Mouse (Mus musculus) R1 (cell line): ENCODE data around the gene Pvr.
A peak's percentile ranks its signal among the peaks of the same experiment; 100 is the strongest.

Experiments
- DNase-seq: peaks from one replicate; pipeline ENCODE4 v3.0.0-alpha.2; 2018; ENCODE audit warnings: low read depth, low spot score

Gene Pvr

GRCm38 (mm10) chr7:19920506-19921261, at the start of gene Pvr:
Pvr (minus strand) TSS chr7:19921160.
- peak; percentile 94 for DNase-seq

GRCm38 (mm10) chr7:19970196-19970595, 49.2 kb upstream of the Pvr start:
- no peak for DNase-seq

GRCm38 (mm10) chr7:19969541-19970090, 48.7 kb upstream of the Pvr start:
- DNase-seq: peak; percentile 78

GRCm38 (mm10) chr7:19969106-19969505, 48.1 kb upstream of the Pvr start:
- no peak for DNase-seq

- no peak for DNase-seq
Measured at GRCm38 (mm10) chr7:19964985-19965579, 44.1 kb upstream of the Pvr start, which contains the start of gene Ceacam20. Ceacam20 (plus strand) TSS chr7:19965412.

GRCm38 (mm10) chr7:19962423-19962822, 41.5 kb upstream of the Pvr start:
- DNase-seq: no peak

GRCm38 (mm10) chr7:19956341-19956781, 35.4 kb upstream of the Pvr start:
- peak; percentile 88 for DNase-seq

GRCm38 (mm10) chr7:19955861-19956260, 34.9 kb upstream of the Pvr start:
- DNase-seq: no peak

GRCm38 (mm10) chr7:19953054-19953453, 32.1 kb upstream of the Pvr start:
- DNase-seq: peak; percentile 42

- DNase-seq: no peak
Measured at GRCm38 (mm10) chr7:19952320-19952986, 31.5 kb upstream of the Pvr start.

GRCm38 (mm10) chr7:19950589-19950988, 29.6 kb upstream of the Pvr start, which contains the start of gene Igsf23:
Igsf23 (minus strand) TSS chr7:19950756.
- DNase-seq: peak; percentile 47

GRCm38 (mm10) chr7:19949996-19950395, 29.0 kb upstream of the Pvr start:
- no peak for DNase-seq

GRCm38 (mm10) chr7:19948956-19949355, 28.0 kb upstream of the Pvr start:
- DNase-seq: no peak

GRCm38 (mm10) chr7:19945821-19946515, 25.0 kb upstream of the Pvr start:
- no peak for DNase-seq

GRCm38 (mm10) chr7:19945201-19945600, 24.2 kb upstream of the Pvr start:
- no peak for DNase-seq

GRCm38 (mm10) chr7:19944709-19945108, 23.7 kb upstream of the Pvr start:
- DNase-seq: no peak

- DNase-seq: peak; percentile 44
Measured at GRCm38 (mm10) chr7:19940256-19940655, 19.3 kb upstream of the Pvr start.

- no peak for DNase-seq
Measured at GRCm38 (mm10) chr7:19939555-19940235, 18.7 kb upstream of the Pvr start.

- DNase-seq: peak; percentile 87
Measured at GRCm38 (mm10) chr7:19937229-19937821, 16.4 kb upstream of the Pvr start.

GRCm38 (mm10) chr7:19935961-19936360, 15.0 kb upstream of the Pvr start:
- no peak for DNase-seq
